Mouse (Mus musculus): Measurements from ENCODE around the gene Ndel1.

Ndel1 gene

DNA sequence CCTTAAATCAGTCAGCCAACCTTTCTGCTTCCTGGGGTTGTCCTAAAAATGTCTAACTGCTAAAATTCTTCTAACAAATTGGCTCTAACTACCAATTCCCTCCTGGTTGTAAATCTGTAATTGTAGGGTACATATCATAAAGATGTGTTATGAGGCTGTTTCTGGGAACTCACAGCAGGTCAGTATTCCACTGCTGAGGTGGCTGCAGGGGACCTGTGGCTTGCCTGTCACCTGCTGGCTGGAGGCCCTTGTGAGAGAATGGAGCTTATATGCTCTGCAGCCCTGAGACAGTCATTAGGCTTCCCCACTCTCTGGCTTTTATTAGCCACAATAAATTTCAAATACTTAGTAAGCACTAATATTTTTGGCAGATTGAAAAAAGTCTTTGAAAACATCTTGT lies 92.8 kb downstream of the Ndel1 start:
- DNase-seq (ENCODE audit: low spot score in 2 of 2), result no peak

DNA sequence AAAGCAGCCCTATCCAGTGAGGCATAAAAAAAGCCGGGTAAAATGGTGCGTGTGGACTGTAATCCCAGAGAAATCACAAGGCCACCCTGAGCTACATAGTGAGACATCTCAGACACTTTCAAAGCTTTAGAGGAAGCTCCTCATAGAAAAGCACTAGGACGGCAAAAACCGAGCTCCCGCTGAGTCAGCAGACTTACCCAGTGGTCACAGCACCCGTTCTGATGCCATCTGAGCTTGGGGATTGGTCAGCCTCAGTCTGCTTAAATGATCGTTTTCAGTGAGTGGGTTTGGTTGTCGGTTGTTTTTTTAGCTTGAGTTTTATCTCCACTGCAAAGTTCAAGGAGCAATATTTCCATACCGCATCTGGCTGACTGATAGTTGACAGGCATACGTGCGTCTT lies 93.7 kb downstream of the Ndel1 start:
- DNase-seq (ENCODE audit: low spot score in 2 of 2), result no peak

DNA sequence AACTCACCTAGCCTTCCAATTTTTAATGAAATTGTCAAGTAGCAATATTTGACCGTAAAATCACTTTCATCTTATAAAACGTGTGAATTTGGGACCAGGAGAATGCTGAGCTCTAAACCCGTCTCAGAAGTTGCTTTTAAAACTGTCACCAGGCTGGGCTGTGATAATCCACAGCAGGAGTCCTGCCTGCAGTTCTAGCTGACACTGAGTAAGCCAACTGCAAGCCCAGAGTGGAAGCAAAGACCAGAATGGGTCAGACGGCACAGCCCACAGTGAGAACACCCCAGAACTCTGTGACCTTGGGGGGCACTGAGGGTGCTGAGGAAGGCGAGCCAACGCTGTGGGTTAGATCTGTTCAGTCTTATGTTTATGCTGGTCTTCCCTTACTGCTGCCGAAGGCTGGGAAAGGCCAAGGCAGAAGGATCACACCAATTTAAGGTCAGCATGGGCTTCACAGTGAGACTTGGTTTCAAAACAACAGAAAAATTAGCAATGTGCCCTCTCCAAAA lies 95.5 kb downstream of the Ndel1 start:
- no peak for DNase-seq (ENCODE audit: low spot score in 2 of 2)

Data from urinary bladder, adult 18-20 months (tissue).